Mouse (Mus musculus) E14TG2a.4 (cell line): ENCODE measurements around the gene Ccdc136.

Experiments used
- H3K27me3 ChIP-seq: 2 replicates; pipeline ENCODE4 v1.6.1; 2014; ENCODE audit warnings: low read length, control low read depth; ENCODE audit not compliant: insufficient read depth
- H3K36me3 ChIP-seq: 2 replicates; pipeline ENCODE4 v1.6.1; 2014; ENCODE audit warnings: low read length, control low read depth; ENCODE audit not compliant: insufficient read depth
- H3K4me1 ChIP-seq: replicated peaks from 2 replicates; pipeline ENCODE4 v1.6.1; 2014; ENCODE audit warnings: low read depth, low read length, control low read depth
- H3K4me3 ChIP-seq: replicated peaks from 2 replicates; pipeline ENCODE4 v1.5.1; 2014; ENCODE audit warnings: mild to moderate bottlenecking, low read length
- H3K9me3 ChIP-seq: 2 replicates; pipeline ENCODE4 v1.6.1; 2014; ENCODE audit warnings: low read length, control low read depth
- CTCF ChIP-seq: conservative IDR thresholded peaks from 2 replicates; pipeline ENCODE4 v1.5.1; 2014; ENCODE audit warnings: low read length
- NANOG ChIP-seq: IDR thresholded peaks from 2 replicates; pipeline ENCODE4 v1.6.1; 2014; ENCODE audit warnings: borderline replicate concordance, low read length, mixed read lengths
- POU5F1 ChIP-seq: IDR thresholded peaks from 2 replicates; pipeline ENCODE4 v1.6.1; 2014; ENCODE audit warnings: low read length, borderline replicate concordance

Ccdc136 gene

DNA sequence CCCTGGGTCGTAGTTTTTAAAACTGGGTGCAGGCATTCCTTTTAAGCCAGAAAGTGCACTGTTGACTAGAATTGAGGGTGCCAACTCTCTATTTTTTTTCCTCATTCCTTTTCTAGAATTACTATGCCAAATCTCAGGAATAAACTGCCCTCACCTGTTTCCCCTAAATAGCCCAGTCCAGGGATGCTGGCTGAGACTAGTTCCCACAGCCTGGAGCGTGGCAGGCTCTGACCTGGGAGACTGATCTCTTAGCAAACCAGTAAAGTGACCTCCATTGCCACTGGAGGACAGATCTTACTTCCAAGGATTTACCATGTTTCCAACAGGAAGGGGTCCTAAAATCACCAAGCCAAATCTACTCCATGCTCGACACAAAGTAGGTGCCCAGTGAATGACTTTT lies 72.7 kb downstream of the Ccdc136 start:
- Histone ChIP-seq H3K4me1 (peaks cover 38% of the 10 kb centered on the region), H3K4me3 (peak overlapping the region; percentile 89), H3K27me3 (no peaks in the 10 kb centered on the region; the same call in 1 of the 2 replicates), H3K36me3 (peaks cover 34% of the 10 kb centered on the region), H3K9me3 (no peaks in the 10 kb centered on the region)
- TF ChIP-seq NANOG, result no peak
- TF ChIP-seq CTCF, result no peak
- TF ChIP-seq POU5F1, result no peak

DNA sequence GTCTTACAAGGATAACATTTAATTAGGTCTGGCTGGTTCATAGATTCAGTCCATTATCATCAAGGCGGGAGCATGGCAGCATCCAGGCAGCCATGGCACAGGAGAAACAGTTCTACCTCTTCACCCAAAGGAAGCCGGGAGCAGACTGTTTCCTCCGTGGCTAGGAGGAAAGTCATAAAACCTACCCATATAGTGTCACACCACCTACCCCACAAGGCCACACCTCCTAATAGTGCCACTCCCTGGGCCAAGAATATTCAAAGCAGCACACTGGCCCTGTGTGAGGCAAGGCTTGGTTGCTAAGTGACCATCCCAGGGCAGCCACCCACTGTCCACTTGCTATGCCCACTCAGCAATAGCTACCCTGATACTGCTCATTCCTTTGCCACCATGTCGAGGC lies 75.0 kb downstream of the Ccdc136 start, which contains the start of gene Atp6v1fnb:
Atp6v1fnb (plus strand) TSS at position 301 of the 400 bp plus-strand sequence.
- H3K27me3 ChIP-seq, result peaks cover 15% of the 10 kb centered on the region

DNA sequence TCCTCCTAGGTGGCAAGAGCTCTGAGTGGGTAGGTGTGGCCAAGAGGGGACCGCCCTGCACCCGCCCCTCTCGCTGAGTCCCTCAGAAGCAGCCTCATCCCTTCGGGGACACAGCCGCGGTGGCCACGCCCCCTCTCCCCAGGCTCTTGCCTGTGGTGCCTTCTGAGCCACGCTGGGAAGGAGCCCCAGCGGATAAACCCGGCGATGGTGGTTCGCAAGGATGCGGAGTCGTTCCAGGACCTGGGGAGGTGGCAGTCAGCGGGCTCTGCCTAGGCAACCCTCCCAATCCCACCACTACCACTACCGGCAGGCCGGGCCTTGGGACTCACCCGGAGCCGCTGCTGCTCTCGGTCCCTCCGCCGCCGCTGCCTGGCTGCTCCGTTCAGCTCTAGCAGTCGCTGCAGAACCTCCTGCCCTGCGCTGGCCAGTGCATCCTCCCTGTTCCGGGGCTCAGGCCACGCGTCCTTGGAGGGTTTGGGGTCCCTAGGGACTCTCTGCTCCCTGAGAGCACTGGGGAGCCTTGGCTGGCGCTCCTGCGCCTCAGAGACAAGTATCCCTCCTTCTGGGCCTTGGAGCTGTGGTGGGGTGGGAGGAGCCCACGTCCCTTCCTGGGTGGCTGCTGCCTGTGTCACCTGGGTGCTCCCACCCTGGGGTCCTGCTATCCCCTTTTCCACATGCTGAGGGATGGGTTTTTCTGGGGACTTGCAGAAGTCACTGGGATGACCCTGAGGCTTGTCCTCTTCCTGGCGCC lies 78.0 kb downstream of the Ccdc136 start:
- peaks cover 40% of the 10 kb centered on the region for H3K4me1 ChIP-seq
- H3K9me3 ChIP-seq, result no peaks in the 10 kb centered on the region
- TF ChIP-seq POU5F1 (no peak), CTCF (no peak), NANOG (no peak)
- peak overlapping the region; percentile 87 for H3K4me3 ChIP-seq
- peaks cover 31% of the 10 kb centered on the region for H3K36me3 ChIP-seq
- peaks cover 39% of the 10 kb centered on the region for H3K27me3 ChIP-seq

More for the DNA sequence above, 75.0 kb downstream of the Ccdc136 start, which contains the start of gene Atp6v1fnb:
- Histone ChIP-seq H3K4me3 (no peak within 1 kb of the TSS), H3K4me1 (peaks cover 51% of the 10 kb centered on the region), H3K36me3 (peaks cover 34% of the 10 kb centered on the region), H3K9me3 (no peaks in the 10 kb centered on the region)
- TF ChIP-seq CTCF, result no peak
- no peak for TF ChIP-seq NANOG
- TF ChIP-seq POU5F1, result no peak

DNA sequence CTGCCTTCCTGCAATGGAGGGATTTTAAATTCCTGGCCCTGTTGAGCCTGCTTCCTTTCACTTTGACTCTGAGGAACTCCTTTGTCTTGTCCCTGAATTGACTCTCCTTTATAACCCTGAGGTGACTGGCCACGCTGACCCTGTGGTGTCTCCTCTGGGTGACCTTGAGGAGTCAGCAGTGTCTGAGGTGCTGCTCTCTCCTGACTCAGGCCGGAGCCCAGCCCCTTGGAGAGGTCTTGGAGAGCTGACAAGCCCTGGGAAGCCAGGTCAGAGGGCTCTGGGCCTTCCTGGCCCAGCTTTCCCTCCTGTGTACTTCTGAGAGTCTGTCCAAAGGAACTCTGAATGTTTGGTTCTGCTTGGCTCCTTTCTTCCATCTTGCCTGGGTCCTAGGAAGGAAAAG lies 78.6 kb downstream of the Ccdc136 start:
- Histone ChIP-seq H3K9me3 (no peaks in the 10 kb centered on the region), H3K36me3 (peaks cover 25% of the 10 kb centered on the region), H3K4me1 (peaks cover 34% of the 10 kb centered on the region), H3K27me3 (peaks cover 39% of the 10 kb centered on the region), H3K4me3 (peak overlapping the region; percentile 87)
- TF ChIP-seq NANOG (no peak), CTCF (no peak), POU5F1 (no peak)
